Mouse (Mus musculus): ENCODE results near the gene Aip.
"Not testable (repeated sequence)": the region's sequence is repeated elsewhere in the genome, so short reads cannot be mapped to it uniquely, and the experiment has no call there.

Gene Aip

DNA sequence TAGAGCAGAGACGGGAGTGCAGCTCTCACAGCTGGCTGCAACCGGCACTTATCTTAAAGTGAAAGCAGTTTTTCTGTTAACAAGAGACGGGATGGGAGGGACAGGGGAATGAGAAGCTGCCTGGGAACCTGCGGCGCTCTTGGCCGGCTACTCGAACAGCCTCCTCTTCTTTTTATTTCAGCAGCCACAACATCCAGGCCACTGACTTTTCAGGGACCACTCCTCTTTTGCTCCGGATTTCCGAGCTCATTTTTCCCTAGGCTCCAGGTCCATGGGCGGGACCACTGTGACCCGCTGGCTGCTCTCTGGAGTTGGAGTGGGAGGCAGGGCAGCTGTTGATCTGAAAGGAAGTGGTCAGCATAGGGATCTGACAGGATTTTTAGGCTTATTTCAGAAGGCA, 61.2 kb downstream of the Aip start:
- not testable (repeated sequence) for DNase-seq (ENCODE audit: low spot score in 2 of 2)
